In the genomic region with DNA sequence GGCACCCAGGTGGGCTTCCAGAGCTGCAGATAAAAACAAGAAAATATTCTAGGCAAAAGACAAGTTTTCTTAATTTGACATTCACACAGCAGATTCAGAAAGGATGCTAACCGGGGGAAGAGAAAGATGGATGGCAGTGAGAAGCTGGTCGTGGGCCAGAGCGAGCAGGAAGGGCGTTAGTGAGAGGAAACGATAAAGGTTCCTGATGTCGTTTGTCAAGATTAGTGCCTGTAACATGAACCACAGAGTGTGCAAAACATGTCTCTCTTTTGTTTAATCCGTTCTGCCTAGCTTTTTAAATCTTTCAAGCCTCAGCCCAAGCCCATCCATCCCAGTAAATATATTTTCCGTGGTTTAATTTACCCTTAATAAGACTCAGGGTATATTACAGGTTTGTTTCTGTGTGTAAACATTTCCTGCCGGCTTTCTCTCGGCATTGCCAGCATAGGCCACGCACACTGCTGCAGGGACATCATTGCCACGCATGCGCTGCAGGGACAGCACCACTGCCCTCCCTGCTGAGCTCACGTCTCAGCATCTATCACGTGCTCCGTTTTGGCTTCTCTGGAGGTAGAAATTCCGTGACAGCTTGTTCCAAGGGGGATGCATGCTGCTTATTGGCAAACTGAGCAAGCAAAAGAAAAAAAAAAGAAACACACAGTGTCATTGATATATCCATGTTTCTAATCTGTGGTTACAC, we compare ENCODE assay signal across 7 mouse cellular contexts.
DNase-seq lines count a peak whose midpoint lies in the region; ATAC-seq and TF ChIP-seq lines count a peak whose summit lies in the region.

No protein-coding gene starts in this region.

- TF ChIP-seq CTCF in thymus, adult 2 months (IDR thresholded peaks at IDR 0.05; ENCODE audit: borderline replicate concordance, control insufficient read depth, extremely low read depth, insufficient read depth, low read length, poor library complexity): no peak
- TF ChIP-seq CTCF in stomach, postnatal 0 days (IDR thresholded peaks at IDR 0.05; ENCODE audit: low read depth): no peak

- TF ChIP-seq POLR2A in thymus, adult 2 months (IDR thresholded peaks at IDR 0.05; ENCODE audit: control insufficient read depth, extremely low read depth, insufficient read depth, low read length, poor library complexity): no peak

- H3K9ac ChIP-seq in embryonic facial prominence, embryonic 14.5 days (ENCODE audit: low read depth, low read length): no peak overlapping the region
- H3K9ac ChIP-seq in kidney, embryonic 15.5 days: 0 out of 2 replicates have a peak overlapping the region, but pooled peaks have one; percentile 10
- no peak overlapping the region for H3K9ac ChIP-seq in liver, embryonic 13.5 days
- no peak overlapping the region for H3K9ac ChIP-seq in stomach, postnatal 0 days (ENCODE audit: low read length)

- H3K4me3 ChIP-seq in thymus, adult 2 months (ENCODE audit: control insufficient read depth, insufficient read depth, low read length): no peak overlapping the region
- H3K4me3 ChIP-seq in embryonic facial prominence, embryonic 14.5 days (ENCODE audit: low read depth, low read length): no peak overlapping the region
- H3K4me3 ChIP-seq in kidney, embryonic 15.5 days (replicated peaks): no peak overlapping the region
- H3K4me3 ChIP-seq in liver, embryonic 13.5 days (replicated peaks): no peak overlapping the region
- no peak overlapping the region for H3K4me3 ChIP-seq in stomach, postnatal 0 days (ENCODE audit: low read depth, low read length)

- 0 out of 2 replicates have a peak, but pooled peaks have one; percentile 17 for ATAC-seq in embryonic facial prominence, embryonic 14.5 days (ENCODE audit: low read depth)
- ATAC-seq in kidney, embryonic 15.5 days (replicated peaks; ENCODE audit: low FRiP score): peak; percentile 61
- peak; percentile 64 for ATAC-seq in liver, embryonic 13.5 days (ENCODE audit: low read depth)
- ATAC-seq in stomach, postnatal 0 days (ENCODE audit: low FRiP score, low TSS enrichment): no peak

- WGBS in thymus, adult 2 months: 38% methylated on average over 17 of the region's 17 CpGs
- 49% methylated on average over 17 of the region's 17 CpGs for WGBS in embryonic facial prominence, embryonic 14.5 days
- WGBS in kidney, embryonic 15.5 days: 15% methylated on average over 17 of the region's 17 CpGs
- 24% methylated on average over 17 of the region's 17 CpGs for WGBS in liver, embryonic 13.5 days (ENCODE audit: insufficient replicate concordance)
- 29% methylated on average over 17 of the region's 17 CpGs for WGBS in stomach, postnatal 0 days

- no peak overlapping the region for H3K4me2 ChIP-seq in embryonic facial prominence, embryonic 14.5 days (ENCODE audit: low read depth, low read length)
- peak overlapping the region; percentile 36 for H3K4me2 ChIP-seq in kidney, embryonic 15.5 days
- H3K4me2 ChIP-seq in liver, embryonic 13.5 days: peak overlapping the region; percentile 20; the same call in 1 of the 2 replicates
- peak overlapping the region; percentile 20; the same call in 1 of the 2 replicates for H3K4me2 ChIP-seq in stomach, postnatal 0 days (replicated peaks; ENCODE audit: low read depth)

- TF ChIP-seq EP300 in stomach, postnatal 0 days (optimal IDR thresholded peaks at IDR 0.05): no peak

- H3K9me3 ChIP-seq in embryonic facial prominence, embryonic 14.5 days (ENCODE audit: control insufficient read depth, low read length): no peaks in the 10 kb centered on the region
- no peaks in the 10 kb centered on the region for H3K9me3 ChIP-seq in kidney, embryonic 15.5 days (replicated peaks)
- no peaks in the 10 kb centered on the region for H3K9me3 ChIP-seq in liver, embryonic 13.5 days (replicated peaks)
- no peaks in the 10 kb centered on the region for H3K9me3 ChIP-seq in stomach, postnatal 0 days (ENCODE audit: control insufficient read depth, low read length)

- DNase-seq in thymus, adult 2 months: no peak
- DNase-seq in thymus, postnatal 25 days: no peak
- peak; percentile 45 for DNase-seq in embryonic facial prominence, embryonic 14.5 days (ENCODE audit: low spot score)
- DNase-seq in liver, embryonic 13.5 days: no peak
- no peak for DNase-seq in stomach, postnatal 0 days (ENCODE audit: low spot score)
- DNase-seq in adrenal gland, postnatal 4 days (ENCODE audit: low spot score in 2 of 2): no peak

- 0 out of 2 replicates have a peak overlapping the region, but pooled peaks have one; percentile 26 for H3K27ac ChIP-seq in thymus, adult 2 months (ENCODE audit: control insufficient read depth, insufficient read depth, low read length)
- H3K27ac ChIP-seq in embryonic facial prominence, embryonic 14.5 days (replicated peaks; ENCODE audit: low read depth, low read length): no peak overlapping the region; the same call in 1 of the 2 replicates
- H3K27ac ChIP-seq in kidney, embryonic 15.5 days: peak overlapping the region; percentile 80
- peak overlapping the region; percentile 37 for H3K27ac ChIP-seq in liver, embryonic 13.5 days
- H3K27ac ChIP-seq in stomach, postnatal 0 days (replicated peaks): peak overlapping the region; percentile 35; the same call in 1 of the 2 replicates

- peaks cover 27% of the 10 kb centered on the region for H3K4me1 ChIP-seq in thymus, adult 2 months (replicated peaks; ENCODE audit: control insufficient read depth, insufficient read depth, low read length)
- peaks cover 10% of the 10 kb centered on the region; the same call in 1 of the 2 replicates for H3K4me1 ChIP-seq in embryonic facial prominence, embryonic 14.5 days (ENCODE audit: control insufficient read depth, insufficient read depth, low read length)
- peaks cover 58% of the 10 kb centered on the region for H3K4me1 ChIP-seq in kidney, embryonic 15.5 days
- peaks cover 28% of the 10 kb centered on the region for H3K4me1 ChIP-seq in liver, embryonic 13.5 days (replicated peaks)
- no peaks in the 10 kb centered on the region; the same call in 1 of the 2 replicates for H3K4me1 ChIP-seq in stomach, postnatal 0 days (replicated peaks; ENCODE audit: control insufficient read depth, insufficient read depth)

- H3K36me3 ChIP-seq in thymus, adult 2 months (ENCODE audit: control insufficient read depth, insufficient read depth, low read length): no peaks in the 10 kb centered on the region
- H3K36me3 ChIP-seq in embryonic facial prominence, embryonic 14.5 days (ENCODE audit: control insufficient read depth, insufficient read depth, low read length): no peaks in the 10 kb centered on the region
- H3K36me3 ChIP-seq in kidney, embryonic 15.5 days: peaks cover 8% of the 10 kb centered on the region; the same call in 1 of the 2 replicates
- no peaks in the 10 kb centered on the region for H3K36me3 ChIP-seq in liver, embryonic 13.5 days
- no peaks in the 10 kb centered on the region for H3K36me3 ChIP-seq in stomach, postnatal 0 days (ENCODE audit: control insufficient read depth, insufficient read depth, low read length)

- H3K27me3 ChIP-seq in thymus, adult 2 months (ENCODE audit: control insufficient read depth, insufficient read depth, low read length): no peaks in the 10 kb centered on the region
- no peaks in the 10 kb centered on the region for H3K27me3 ChIP-seq in embryonic facial prominence, embryonic 14.5 days (replicated peaks; ENCODE audit: control insufficient read depth, insufficient read depth, low read length)
- no peaks in the 10 kb centered on the region for H3K27me3 ChIP-seq in kidney, embryonic 15.5 days
- no peaks in the 10 kb centered on the region for H3K27me3 ChIP-seq in liver, embryonic 13.5 days
- H3K27me3 ChIP-seq in stomach, postnatal 0 days (ENCODE audit: control insufficient read depth, insufficient read depth, low read length): no peaks in the 10 kb centered on the region
